Mouse (Mus musculus): ENCODE measurements around the gene Rfx8.

DNA sequence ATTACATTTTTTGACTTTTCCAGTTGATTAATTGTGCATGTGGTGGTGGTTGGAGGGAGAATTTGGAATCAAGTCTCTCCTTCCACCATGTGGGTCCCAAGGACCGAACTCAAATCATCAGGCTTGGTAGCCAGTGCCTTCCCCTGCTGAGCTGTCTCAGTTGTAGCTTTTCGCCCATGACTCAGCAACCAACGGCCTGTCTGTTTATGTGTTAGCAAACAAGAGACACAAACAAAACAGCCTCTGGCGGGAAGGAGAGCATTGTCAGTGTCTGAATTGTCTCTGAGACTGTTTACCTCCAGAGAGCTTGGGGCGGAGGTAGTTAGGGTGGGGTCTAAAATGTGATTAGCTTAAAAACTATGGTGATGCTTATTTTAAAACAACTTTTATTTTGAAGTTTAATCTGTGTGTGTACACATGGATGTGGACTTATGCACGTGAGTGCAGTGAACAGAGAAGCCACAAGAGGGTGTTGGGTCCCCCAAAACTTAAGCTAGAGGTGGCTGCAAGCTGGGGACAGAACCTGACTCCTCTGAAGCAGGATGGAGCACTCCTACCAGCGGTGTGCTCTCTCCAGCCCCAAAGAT is 56.7 kb downstream of the Rfx8 start:
- TF ChIP-seq TBP (conservative IDR thresholded peaks at IDR 0.05; ENCODE audit: low read depth, low read length) (no peak), CTCF (conservative IDR thresholded peaks at IDR 0.05 in 1 of 2, IDR thresholded peaks at IDR 0.05 in 1 of 2; ENCODE audit: low read depth in 2 of 2, low read length in 2 of 2) (0 out of 4 replicates have a peak, but pooled peaks of 1 of the 2 experiments have one; percentile 4), EP300 (IDR thresholded peaks at IDR 0.05; ENCODE audit: low read length) (no peak), POLR2A (IDR thresholded peaks at IDR 0.05; ENCODE audit: low read depth, low read length) (no peak), NELFE (IDR thresholded peaks at IDR 0.05; ENCODE audit: low read depth, low read length) (no peak), HCFC1 (IDR thresholded peaks at IDR 0.05; ENCODE audit: low read depth, low read length) (no peak), USF1 (IDR thresholded peaks at IDR 0.05; ENCODE audit: low read depth, low read length) (no peak), UBTF (IDR thresholded peaks at IDR 0.05; ENCODE audit: low read depth, low read length) (no peak), ZKSCAN1 (IDR thresholded peaks at IDR 0.05; ENCODE audit: borderline replicate concordance, low read depth, low read length) (no peak)
